In the genomic region with DNA sequence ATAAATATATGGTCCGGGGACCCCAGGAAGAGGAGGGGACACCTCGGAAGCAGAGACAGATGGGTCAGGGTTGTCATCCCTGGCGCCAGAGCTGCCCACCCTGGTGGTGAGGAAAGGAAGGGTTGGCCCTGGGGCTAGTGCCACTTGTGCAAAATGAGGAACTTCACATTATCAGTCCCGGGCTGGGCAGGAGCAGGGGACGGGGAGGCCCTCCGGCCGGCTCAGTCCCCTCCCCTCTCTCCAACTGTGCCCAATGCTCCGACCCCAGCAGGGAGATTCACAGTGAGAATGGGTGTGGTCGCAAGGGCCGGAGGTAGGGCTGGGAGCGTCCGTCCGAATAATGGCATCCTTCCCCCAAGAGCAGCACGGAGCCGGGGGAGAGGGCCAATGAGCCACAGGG, we compare ENCODE assay signal across 7 mouse cellular contexts. TPM values are rescaled to one million over a fixed set of nuclear protein-coding genes. Genes with fewer than 3 reads are reported as not detected.
DNase-seq lines count a peak whose midpoint lies in the region; ATAC-seq and TF ChIP-seq lines count a peak whose summit lies in the region.

No protein-coding gene starts in this region.

- WGBS in lung, adult 2 months: 41% methylated on average over 15 of the region's 15 CpGs
- WGBS in embryonic facial prominence, embryonic 15.5 days: 29% methylated on average over 15 of the region's 15 CpGs
- 29% methylated on average over 15 of the region's 15 CpGs for WGBS in intestine, embryonic 14.5 days

- H3K4me3 ChIP-seq in lung, adult 2 months (replicated peaks; ENCODE audit: extremely low read depth, low read depth, low read length): no peak overlapping the region
- H3K4me3 ChIP-seq in embryonic facial prominence, embryonic 15.5 days (replicated peaks): peak overlapping the region; percentile 64
- peak overlapping the region; percentile 65 for H3K4me3 ChIP-seq in intestine, embryonic 14.5 days (ENCODE audit: low read depth, low read length)

- no peak for TF ChIP-seq POLR2A in lung, adult 2 months (IDR thresholded peaks at IDR 0.05; ENCODE audit: borderline replicate concordance, extremely low read depth, low read depth, low read length)

- no peak overlapping the region for H3K27ac ChIP-seq in embryonic facial prominence, embryonic 15.5 days (replicated peaks)
- H3K27ac ChIP-seq in intestine, embryonic 14.5 days (ENCODE audit: low read depth): peak overlapping the region; percentile 95

- TF ChIP-seq CTCF in lung, adult 2 months (IDR thresholded peaks at IDR 0.05; ENCODE audit: insufficient read depth, low read length): no peak

- peaks cover 57% of the 10 kb centered on the region for H3K27me3 ChIP-seq in embryonic facial prominence, embryonic 15.5 days
- peaks cover 22% of the 10 kb centered on the region for H3K27me3 ChIP-seq in intestine, embryonic 14.5 days (replicated peaks; ENCODE audit: control insufficient read depth, insufficient read depth, low read length)

- H3K4me2 ChIP-seq in embryonic facial prominence, embryonic 15.5 days (replicated peaks): peak overlapping the region; percentile 96
- peak overlapping the region; percentile 77 for H3K4me2 ChIP-seq in intestine, embryonic 14.5 days (ENCODE audit: low read length)

- H3K9me3 ChIP-seq in embryonic facial prominence, embryonic 15.5 days (replicated peaks): no peaks in the 10 kb centered on the region
- no peaks in the 10 kb centered on the region for H3K9me3 ChIP-seq in intestine, embryonic 14.5 days (ENCODE audit: control insufficient read depth, low read length)

- peaks cover 14% of the 10 kb centered on the region for H3K4me1 ChIP-seq in lung, adult 2 months (ENCODE audit: control insufficient read depth, insufficient read depth, low read length)
- peaks cover 67% of the 10 kb centered on the region for H3K4me1 ChIP-seq in embryonic facial prominence, embryonic 15.5 days
- H3K4me1 ChIP-seq in intestine, embryonic 14.5 days (replicated peaks; ENCODE audit: control insufficient read depth, insufficient read depth, low read length): peaks cover 36% of the 10 kb centered on the region

- peaks cover 42% of the 10 kb centered on the region for H3K36me3 ChIP-seq in embryonic facial prominence, embryonic 15.5 days
- peaks cover 63% of the 10 kb centered on the region for H3K36me3 ChIP-seq in intestine, embryonic 14.5 days (ENCODE audit: control insufficient read depth, insufficient read depth, low read length)

- no peak for ATAC-seq in embryonic facial prominence, embryonic 15.5 days (ENCODE audit: insufficient number of reproducible peaks, low FRiP score, low TSS enrichment, low read depth)
- no peak for ATAC-seq in intestine, embryonic 14.5 days (replicated peaks; ENCODE audit: low FRiP score, low TSS enrichment, low read depth)
- ATAC-seq in neutrophil, adult 5-6 weeks (ENCODE audit: extremely low read depth, insufficient number of reproducible peaks, low FRiP score, poor library complexity, severe bottlenecking): peak; percentile 29; the same call in 1 of the 2 replicates

- DNase-seq in lung, postnatal 10 days: peak; percentile 52
- no peak for DNase-seq in lung, adult 2 months
- DNase-seq in intestine, embryonic 14.5 days (ENCODE audit: low spot score): no peak
- DNase-seq in frontal cortex, postnatal 10 days (ENCODE audit: low spot score in 2 of 2): no peak
- DNase-seq in spleen, postnatal 14 days (ENCODE audit: low spot score in 2 of 2): no peak

- H3K9ac ChIP-seq in embryonic facial prominence, embryonic 15.5 days: no peak overlapping the region
- H3K9ac ChIP-seq in intestine, embryonic 14.5 days (ENCODE audit: low read length): peak overlapping the region; percentile 92

RNA-seq across cellular contexts. Expression of a gene that starts 4.6 kb away (rescaled TPM):
- polyA plus RNA-seq in lung, adult 2 months (2012; rRNA removed): 21.4 and 33.8 TPM in 2 replicates
- 17.7 and 19.8 TPM in 2 replicates for polyA plus RNA-seq in embryonic facial prominence, embryonic 15.5 days (2015; fragmentation: Nextera tagmentation; extraction: Ambion mirVana)
- polyA plus RNA-seq in intestine, embryonic 14.5 days (2014; fragmentation: Nextera tagmentation; extraction: Ambion mirVana): 13.0 and 14.5 TPM in 2 replicates
- 0.35 and 0.61 TPM in 2 replicates for total RNA-seq in neutrophil, adult 5-6 weeks (2017)

RNA-seq across cellular contexts. Expression of a gene that starts 13.9 kb away (rescaled TPM):
- polyA plus RNA-seq in lung, adult 2 months (2012; rRNA removed): 15.3 and 21.1 TPM in 2 replicates
- 23.8 and 25.1 TPM in 2 replicates for polyA plus RNA-seq in embryonic facial prominence, embryonic 15.5 days (2015; fragmentation: Nextera tagmentation; extraction: Ambion mirVana)
- polyA plus RNA-seq in intestine, embryonic 14.5 days (2014; fragmentation: Nextera tagmentation; extraction: Ambion mirVana): 29.9 and 32.2 TPM in 2 replicates
- 8.2 and 13.4 TPM in 2 replicates for total RNA-seq in neutrophil, adult 5-6 weeks (2017)

RNA-seq across cellular contexts. Expression of a gene that starts 26.3 kb away (rescaled TPM):
- polyA plus RNA-seq in lung, adult 2 months (2012; rRNA removed): 21.0 and 25.7 TPM in 2 replicates
- polyA plus RNA-seq in embryonic facial prominence, embryonic 15.5 days (2015; fragmentation: Nextera tagmentation; extraction: Ambion mirVana): 20.5 and 21.0 TPM in 2 replicates
- polyA plus RNA-seq in intestine, embryonic 14.5 days (2014; fragmentation: Nextera tagmentation; extraction: Ambion mirVana): 27.9 and 31.5 TPM in 2 replicates
- 3.4 and 6.6 TPM in 2 replicates for total RNA-seq in neutrophil, adult 5-6 weeks (2017)

RNA-seq across cellular contexts. Expression of a gene that starts 28.8 kb away (rescaled TPM):
- 11.6 and 12.5 TPM in 2 replicates for polyA plus RNA-seq in lung, adult 2 months (2012; rRNA removed)
- polyA plus RNA-seq in embryonic facial prominence, embryonic 15.5 days (2015; fragmentation: Nextera tagmentation; extraction: Ambion mirVana): 6.4 and 7.3 TPM in 2 replicates
- 1.6 and 2.0 TPM in 2 replicates for polyA plus RNA-seq in intestine, embryonic 14.5 days (2014; fragmentation: Nextera tagmentation; extraction: Ambion mirVana)
- total RNA-seq in neutrophil, adult 5-6 weeks (2017): 0.47 and 0.61 TPM in 2 replicates
